Mouse (Mus musculus): ENCODE data around the gene Mbtps2. TPM values are rescaled to one million over a fixed set of nuclear protein-coding genes. Genes with fewer than 3 reads are reported as not detected.

The Mbtps2 gene
- 88.7 TPM for polyA plus RNA-seq (2014; fragmentation: Illumina TruSeq; extraction: RNeasy Lipid Tissue Mini Kit (QIAGEN cat#74804))

DNA sequence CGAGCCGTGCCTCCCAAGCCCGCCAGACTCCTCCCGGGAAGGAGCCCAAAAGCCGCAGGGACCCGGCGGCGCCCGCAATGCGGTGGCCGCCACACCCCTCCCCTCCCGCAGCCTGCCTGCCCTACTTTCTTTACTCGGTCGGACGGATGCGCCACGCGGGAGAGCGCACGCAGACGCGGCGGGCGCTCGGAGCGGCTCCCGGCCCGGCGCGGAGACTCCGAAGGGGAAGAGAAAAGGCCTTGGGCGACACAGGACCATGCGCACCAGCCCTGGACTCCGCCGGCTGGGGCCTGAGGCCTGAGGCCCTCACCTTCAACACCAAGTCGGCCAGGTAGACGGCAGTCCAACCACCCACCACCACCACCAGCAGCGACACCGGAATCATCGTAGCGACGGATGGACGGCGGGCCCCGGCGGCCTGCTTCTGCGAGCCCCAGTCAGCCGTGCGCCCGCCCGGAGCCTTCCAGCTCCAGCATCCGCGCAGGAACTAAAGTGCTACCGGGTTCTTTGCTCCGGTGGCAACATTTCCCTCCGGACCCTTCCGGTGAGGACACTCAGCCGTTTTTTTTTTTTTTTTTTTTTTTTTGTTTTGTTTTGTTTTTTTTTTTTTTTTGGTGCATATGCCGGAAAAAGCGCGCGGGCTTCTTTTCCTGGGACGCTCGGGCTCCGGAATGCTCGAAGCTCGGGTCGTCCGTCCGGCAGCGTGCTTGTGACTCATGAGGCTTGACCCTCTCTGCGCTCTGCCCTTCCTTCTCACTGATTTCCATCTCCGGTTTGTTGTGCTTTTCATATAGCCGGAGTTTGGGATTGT lies at the start of gene Mbtps2:
Gene Mbtps2, minus strand, starts transcription at position 530 of the 811 bp plus-strand sequence.

GRCm38 (mm10) chrX:157568840-157569239 lies 29.7 kb downstream of the Mbtps2 start, which contains the start of gene Yy2:
Gene Yy2, minus strand, starts transcription at chrX:157568985.

DNA sequence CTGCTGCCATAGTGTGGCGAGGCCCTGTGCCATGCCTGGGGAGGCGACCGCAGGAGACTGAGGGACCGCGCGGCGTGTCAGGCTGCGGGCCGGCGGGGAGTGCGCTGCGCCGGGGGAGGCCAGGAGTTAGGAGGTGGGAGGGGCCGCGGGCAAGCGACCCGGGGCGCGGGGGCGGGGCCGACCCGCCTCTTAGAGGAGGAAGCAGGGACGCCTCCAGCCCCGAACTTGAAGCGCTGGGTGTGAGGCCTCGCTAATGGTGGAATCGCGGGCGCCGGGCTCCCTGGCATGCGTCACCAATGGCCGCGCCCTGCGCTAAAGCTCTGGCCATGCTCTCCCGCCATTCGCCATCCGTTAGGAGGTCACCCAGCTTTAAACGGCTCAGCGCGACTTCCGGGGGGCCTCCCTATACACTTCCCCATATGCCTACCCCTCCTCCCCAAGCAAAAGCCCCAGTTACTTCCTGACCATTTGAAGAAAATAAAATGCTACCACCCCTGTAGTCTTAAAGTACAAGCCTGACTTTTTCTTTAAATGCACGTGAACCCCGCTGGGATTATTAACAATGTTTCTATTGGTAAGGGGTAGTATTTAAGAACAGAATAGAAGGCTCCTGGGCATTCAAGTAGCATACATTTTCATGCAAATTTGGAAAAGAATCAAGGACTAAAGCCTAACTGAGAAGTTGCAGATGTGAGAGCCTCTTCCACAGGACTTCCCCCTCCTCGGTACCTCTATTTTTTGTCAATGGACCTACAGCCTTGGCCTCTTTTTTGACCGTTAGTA lies 106.4 kb downstream of the Mbtps2 start, which contains the start of gene Sms:
Gene Sms, minus strand, starts transcription at position 344 of the 783 bp plus-strand sequence.

Other genes starting within 250 kb of the Mbtps2 start
- 37.3 TPM for gene Phex, start 183.4 kb downstream of the Mbtps2 start, polyA plus RNA-seq (2014; fragmentation: Illumina TruSeq; extraction: RNeasy Lipid Tissue Mini Kit (QIAGEN cat#74804))
- gene Sms, start 106.4 kb downstream of the Mbtps2 start, polyA plus RNA-seq (2014; fragmentation: Illumina TruSeq; extraction: RNeasy Lipid Tissue Mini Kit (QIAGEN cat#74804)) = 68.0 TPM
- gene Yy2, start 29.7 kb downstream of the Mbtps2 start, polyA plus RNA-seq (2014; fragmentation: Illumina TruSeq; extraction: RNeasy Lipid Tissue Mini Kit (QIAGEN cat#74804)) = 12.7 TPM
- gene Smpx, start 100.2 kb upstream of the Mbtps2 start, polyA plus RNA-seq (2014; fragmentation: Illumina TruSeq; extraction: RNeasy Lipid Tissue Mini Kit (QIAGEN cat#74804)) = 135 TPM
- gene Klhl34, start 219.7 kb upstream of the Mbtps2 start, polyA plus RNA-seq (2014; fragmentation: Illumina TruSeq; extraction: RNeasy Lipid Tissue Mini Kit (QIAGEN cat#74804)) = not detected

All from ovary, adult 10 weeks (tissue).